Mouse (Mus musculus) ES-E14 (cell line): ENCODE measurements around the gene Dclre1b.

Experiments used
- HCFC1 ChIP-seq: IDR thresholded peaks from 2 replicates; pipeline ENCODE4 v1.6.1; 2012; ENCODE audit warnings: low read length, inconsistent platforms, borderline replicate concordance; ENCODE audit not compliant: insufficient read depth
- ZNF384 ChIP-seq: IDR thresholded peaks from 2 replicates; pipeline ENCODE4 v1.6.1; 2012; ENCODE audit warnings: low read depth, low read length, inconsistent platforms

DNA sequence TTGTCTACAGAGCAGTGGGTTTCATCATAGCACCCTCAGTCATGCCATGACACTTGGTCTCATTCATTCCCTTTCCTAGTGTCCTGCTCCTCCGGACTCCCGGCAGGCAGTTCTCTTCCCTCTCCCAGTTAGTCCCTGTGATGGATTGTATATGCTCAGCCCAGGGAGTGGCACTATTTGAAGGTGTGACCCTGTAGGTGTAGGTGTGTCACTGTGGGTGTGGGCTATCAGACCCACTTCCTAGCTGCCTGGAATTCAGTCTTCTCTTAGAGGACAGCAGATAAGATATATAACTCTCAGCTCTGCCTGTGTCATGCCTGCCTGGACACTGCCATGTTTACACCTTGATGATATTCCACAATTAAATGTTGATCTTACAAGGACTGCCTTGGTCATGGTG lies 52.3 kb downstream of the Dclre1b start:
- no peak for TF ChIP-seq HCFC1
- no peak for TF ChIP-seq ZNF384
